Mouse (Mus musculus) embryonic facial prominence, embryonic 11.5 days (tissue): Measurements from ENCODE around the gene Lcp2. TPM values are rescaled to one million over a fixed set of nuclear protein-coding genes. Genes with fewer than 3 reads are reported as not detected.
A peak's percentile ranks its signal among the peaks of the same experiment; 100 is the strongest.

Experiments
- ATAC-seq: fragments of 200-750 bp; cut with Nextera tagmentation; replicated peaks from 2 replicates; pipeline ENCODE4 v1.8.0; 2017; ENCODE audit warnings: low read depth; ENCODE audit not compliant: insufficient number of reproducible peaks, low FRiP score, low TSS enrichment
- DNase-seq: peaks from one replicate; pipeline ENCODE4 v3.0.0-alpha.2; 2015; ENCODE audit warnings: low spot score
- H3K27ac ChIP-seq: fragments of 300-500 bp; sonication (generic); replicated peaks from 2 replicates; pipeline ENCODE4 v1.5.1; 2014; ENCODE audit warnings: mild to moderate bottlenecking, low read depth, low read length, control low read depth
- H3K27me3 ChIP-seq: fragments of 300-500 bp; sonication (generic); 2 replicates; pipeline ENCODE4 v1.6.1; 2014; ENCODE audit warnings: mild to moderate bottlenecking, low read length, moderate library complexity, mixed read lengths; ENCODE audit not compliant: control insufficient read depth, insufficient read depth
- H3K36me3 ChIP-seq: fragments of 300-500 bp; sonication (generic); replicated peaks from 2 replicates; pipeline ENCODE4 v1.6.1; 2014; ENCODE audit warnings: low read depth, mild to moderate bottlenecking, low read length, moderate library complexity, mixed read lengths; ENCODE audit not compliant: control insufficient read depth, insufficient read depth
- H3K4me1 ChIP-seq: fragments of 300-500 bp; sonication (generic); 2 replicates; pipeline ENCODE4 v1.6.1; 2014; ENCODE audit warnings: low read length, mixed read lengths; ENCODE audit not compliant: control insufficient read depth, insufficient read depth
- H3K4me2 ChIP-seq: fragments of 300-500 bp; sonication (generic); 2 replicates; pipeline ENCODE4 v1.6.1; 2014; ENCODE audit warnings: low read depth, mild to moderate bottlenecking, control low read depth, low read length, moderate library complexity
- H3K4me3 ChIP-seq: fragments of 300-500 bp; sonication (generic); 2 replicates; pipeline ENCODE4 v1.5.1; 2014; ENCODE audit warnings: low read depth, low read length, control low read depth
- H3K9ac ChIP-seq: fragments of 300-500 bp; sonication (generic); replicated peaks from 2 replicates; pipeline ENCODE4 v1.6.1; 2014; ENCODE audit warnings: mild to moderate bottlenecking, control low read depth, low read length
- H3K9me3 ChIP-seq: fragments of 300-500 bp; sonication (generic); replicated peaks from 2 replicates; pipeline ENCODE4 v1.6.1; 2016; ENCODE audit warnings: mild to moderate bottlenecking, low read length, inconsistent platforms, mixed read lengths; ENCODE audit not compliant: control insufficient read depth
- WGBS: fragments of 180-500 bp; shearing (Covaris S2); extraction: QIAGEN DNeasy Blood & Tissue Kit; methylation state at CpG from one replicate; pipeline ENCODE4 v1.1.7; 2014; 5-methylcytosine and 5-hydroxymethylcytosine counted together
- polyA plus RNA-seq: library from polyadenylated mRNA; unstranded; fragments of >200 nt; fragmentation: Nextera tagmentation; extraction: Ambion mirVana; gene quantifications from 2 replicates; pipeline ENCODE4 v1.2.1, GENCODE M21; 2014

Gene Lcp2
- polyA plus RNA-seq = 2.3 and 2.4 TPM in 2 replicates

DNA sequence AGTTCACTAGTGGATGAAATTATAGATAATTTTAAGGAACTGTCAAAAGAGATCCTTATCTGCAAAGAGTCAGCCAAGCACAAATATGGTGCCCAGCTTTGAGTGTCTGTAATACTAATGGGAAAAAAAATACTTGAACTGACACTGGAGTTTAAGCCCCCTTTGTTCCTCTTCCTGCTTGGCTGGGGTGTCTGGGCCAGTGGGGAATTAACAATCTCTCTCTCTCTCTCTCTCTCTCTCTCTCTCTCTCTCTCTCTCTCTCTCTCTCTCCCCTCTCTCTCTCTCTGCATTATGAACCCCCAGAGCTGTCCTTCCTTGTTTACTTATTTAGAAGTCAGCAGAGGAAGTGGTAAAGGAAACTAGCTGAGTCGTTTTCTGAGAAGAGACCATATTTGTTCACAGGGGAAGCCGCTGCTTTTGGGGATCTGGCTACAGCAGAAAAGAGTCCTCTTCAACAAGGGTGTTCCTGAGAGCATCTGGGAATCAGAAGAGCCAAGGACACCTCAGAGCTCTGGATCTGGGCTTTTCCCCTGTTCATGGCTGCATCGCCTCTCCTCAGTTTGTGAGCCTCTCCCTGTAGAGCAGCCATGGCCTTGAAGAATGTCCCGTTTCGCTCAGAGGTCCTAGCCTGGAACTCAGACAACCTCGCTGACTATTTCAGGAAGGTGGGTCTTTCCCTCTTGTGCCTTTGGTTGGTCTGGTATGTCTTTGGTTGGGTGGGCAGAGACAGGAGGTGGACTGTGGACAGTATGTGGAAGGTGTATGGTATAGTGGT is at the start of gene Lcp2:
Gene Lcp2, plus strand, starts transcription at position 154 of the 775 bp plus-strand sequence.
- H3K4me1 ChIP-seq = no peaks in the 10 kb centered on the region
- no peak within 1 kb of the TSS for H3K27ac ChIP-seq
- H3K9ac ChIP-seq = no peak within 1 kb of the TSS
- ATAC-seq (no peak), DNase-seq (no peak)
- H3K4me3 ChIP-seq = no peak within 1 kb of the TSS
- no peak within 1 kb of the TSS for H3K4me2 ChIP-seq
- WGBS = 79% methylated on average over 6 of the region's 6 CpGs
- no peaks in the 10 kb centered on the region for H3K9me3 ChIP-seq
- no peaks in the 10 kb centered on the region for H3K27me3 ChIP-seq
- no peaks in the 10 kb centered on the region for H3K36me3 ChIP-seq

DNA sequence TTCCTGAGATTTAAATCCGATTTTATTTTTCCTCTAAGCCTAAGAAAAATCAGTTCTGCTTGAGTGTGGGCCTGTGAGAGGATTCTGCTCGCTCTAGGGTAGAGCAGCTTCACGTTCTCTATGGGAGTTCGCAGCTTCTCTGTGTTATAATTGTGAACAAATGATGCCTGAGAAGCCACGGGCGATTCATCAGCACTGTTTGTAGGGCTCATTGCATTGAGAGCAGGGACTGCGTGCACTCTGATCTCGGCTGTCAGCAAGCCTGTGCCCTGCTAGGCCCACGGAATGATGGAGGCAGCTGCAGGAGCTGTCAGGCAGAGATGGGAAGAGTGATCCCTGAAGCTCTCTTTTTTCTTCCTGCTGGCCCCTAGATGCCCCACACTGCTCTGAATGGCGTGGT is 48.5 kb upstream of the Lcp2 start:
- Histone ChIP-seq H3K4me2 (no peak overlapping the region), H3K27me3 (no peaks in the 10 kb centered on the region), H3K4me1 (no peaks in the 10 kb centered on the region), H3K36me3 (no peaks in the 10 kb centered on the region), H3K9ac (no peak overlapping the region), H3K4me3 (no peak overlapping the region), H3K27ac (no peak overlapping the region), H3K9me3 (no peaks in the 10 kb centered on the region)
- ATAC-seq (no peak), DNase-seq (no peak)
- 56% methylated on average over 10 of the region's 10 CpGs for WGBS

DNA sequence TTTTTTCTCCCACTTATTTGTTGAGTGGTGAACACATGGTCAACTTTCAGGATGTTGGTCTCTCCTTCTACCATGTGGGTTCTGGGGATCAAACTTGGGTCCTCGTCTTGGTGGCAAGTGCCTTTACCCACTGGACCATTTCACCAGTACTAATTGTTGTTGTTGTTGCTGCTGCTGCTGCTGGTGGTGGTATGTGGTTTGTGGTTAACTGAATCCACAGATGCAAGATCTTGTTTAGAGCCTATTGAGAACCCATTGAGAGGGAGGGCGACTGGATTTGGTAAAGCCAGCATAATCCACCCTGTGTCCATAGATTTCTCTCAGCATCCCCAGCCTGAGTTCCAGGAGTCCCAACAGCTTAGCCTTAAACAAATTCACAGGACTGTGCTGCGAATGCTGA is 46.3 kb upstream of the Lcp2 start:
- Histone ChIP-seq H3K36me3 (no peaks in the 10 kb centered on the region), H3K27me3 (no peaks in the 10 kb centered on the region), H3K4me3 (no peak overlapping the region), H3K27ac (no peak overlapping the region), H3K4me1 (no peaks in the 10 kb centered on the region), H3K9ac (no peak overlapping the region), H3K4me2 (no peak overlapping the region), H3K9me3 (no peaks in the 10 kb centered on the region)
- ATAC-seq (no peak), DNase-seq (no peak)
- 80% methylated on average over 3 of the region's 3 CpGs for WGBS

DNA sequence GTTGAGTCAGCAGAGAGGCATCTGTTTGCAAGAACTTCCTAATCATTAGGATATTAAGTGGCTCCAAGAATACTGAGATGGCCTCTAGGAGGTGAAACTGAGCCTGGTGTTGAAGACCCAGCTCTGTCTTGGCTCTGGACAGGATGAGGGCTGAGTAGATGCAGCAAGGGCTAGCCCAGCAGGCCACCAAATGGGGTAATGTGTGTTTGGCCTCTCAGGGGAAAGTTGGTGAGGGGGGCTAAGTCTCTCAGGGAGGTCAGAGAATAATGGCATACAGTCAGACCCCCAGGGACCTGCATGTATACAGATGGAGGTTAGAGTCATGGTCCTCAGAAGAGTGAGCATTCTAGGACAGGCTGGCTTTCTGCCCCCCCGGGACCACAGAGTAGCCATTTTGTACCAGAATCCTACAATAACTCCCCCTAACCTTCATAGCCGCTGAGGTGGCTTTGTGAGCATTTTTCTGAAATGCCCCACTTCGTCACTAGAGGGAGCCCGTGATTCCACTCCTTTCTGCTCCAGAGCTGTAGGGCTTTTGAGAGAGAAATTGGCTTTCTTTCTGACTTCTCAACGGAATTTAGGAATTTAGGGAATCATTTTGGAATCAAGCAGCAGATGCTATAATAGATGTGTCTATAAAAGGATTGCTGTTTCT is 44.7 kb upstream of the Lcp2 start:
- no peaks in the 10 kb centered on the region for H3K4me1 ChIP-seq
- H3K4me2 ChIP-seq = no peak overlapping the region
- ATAC-seq (0 out of 2 replicates have a peak, but pooled peaks have one; percentile 29), DNase-seq (peak; percentile 74)
- H3K36me3 ChIP-seq = no peaks in the 10 kb centered on the region
- H3K27ac ChIP-seq = no peak overlapping the region
- 9% methylated on average over 5 of the region's 5 CpGs for WGBS
- no peaks in the 10 kb centered on the region for H3K9me3 ChIP-seq
- H3K27me3 ChIP-seq = no peaks in the 10 kb centered on the region
- H3K4me3 ChIP-seq = no peak overlapping the region
- no peak overlapping the region for H3K9ac ChIP-seq

DNA sequence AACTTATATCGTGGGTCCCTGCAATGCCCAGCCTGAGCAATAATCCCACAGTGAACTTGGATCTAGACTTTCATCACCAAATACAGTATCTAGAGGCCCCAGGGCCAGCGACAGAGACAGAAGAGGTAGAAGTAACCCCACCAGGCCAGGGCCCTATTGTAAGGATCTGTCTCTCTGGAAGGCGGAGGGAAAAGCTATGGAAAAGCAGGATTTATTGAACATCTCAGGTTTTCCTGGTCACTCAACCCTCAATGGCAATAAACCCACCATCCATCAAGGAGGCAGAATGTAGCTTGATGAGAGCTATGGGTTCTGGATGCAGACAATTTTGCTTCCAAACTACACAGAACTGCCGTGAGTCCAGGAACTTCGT is 44.1 kb upstream of the Lcp2 start:
- H3K4me2 ChIP-seq = no peak overlapping the region

DNA sequence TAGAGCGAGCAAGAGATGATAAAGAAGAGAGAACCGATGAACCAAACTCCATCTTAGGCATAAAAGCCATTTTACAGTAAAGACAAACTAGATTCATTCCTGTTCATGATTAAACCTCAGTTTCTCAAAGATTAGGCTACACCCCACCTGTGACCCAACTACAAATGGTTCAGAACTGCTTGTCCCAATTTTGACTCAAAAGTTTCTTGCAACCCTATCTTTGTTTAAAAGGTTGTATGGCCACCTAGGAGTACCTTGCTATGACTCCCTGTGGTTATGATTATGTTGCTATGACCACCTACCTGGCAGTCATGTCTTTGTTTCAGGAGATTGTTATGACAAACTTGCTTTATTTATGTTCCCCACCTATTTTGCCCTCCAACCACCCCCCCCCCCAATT is 39.1 kb upstream of the Lcp2 start:
- Histone ChIP-seq H3K9ac (no peak overlapping the region), H3K27me3 (no peaks in the 10 kb centered on the region), H3K4me2 (no peak overlapping the region), H3K27ac (no peak overlapping the region), H3K36me3 (no peaks in the 10 kb centered on the region), H3K4me1 (no peaks in the 10 kb centered on the region), H3K9me3 (no peaks in the 10 kb centered on the region), H3K4me3 (no peak overlapping the region)
- 89% methylated on average over 2 of the region's 2 CpGs for WGBS
- DNase-seq = no peak
- no peak for ATAC-seq

More for the DNA sequence above, 44.1 kb upstream of the Lcp2 start:
- H3K27ac ChIP-seq = no peak overlapping the region
- H3K36me3 ChIP-seq = no peaks in the 10 kb centered on the region
- DNase-seq (no peak), ATAC-seq (no peak)
- H3K4me3 ChIP-seq = no peak overlapping the region
- H3K9me3 ChIP-seq = no peaks in the 10 kb centered on the region
- no peaks in the 10 kb centered on the region for H3K27me3 ChIP-seq
- H3K9ac ChIP-seq = no peak overlapping the region
- no peaks in the 10 kb centered on the region for H3K4me1 ChIP-seq
- WGBS = 76% methylated on average over 5 of the region's 5 CpGs

DNA sequence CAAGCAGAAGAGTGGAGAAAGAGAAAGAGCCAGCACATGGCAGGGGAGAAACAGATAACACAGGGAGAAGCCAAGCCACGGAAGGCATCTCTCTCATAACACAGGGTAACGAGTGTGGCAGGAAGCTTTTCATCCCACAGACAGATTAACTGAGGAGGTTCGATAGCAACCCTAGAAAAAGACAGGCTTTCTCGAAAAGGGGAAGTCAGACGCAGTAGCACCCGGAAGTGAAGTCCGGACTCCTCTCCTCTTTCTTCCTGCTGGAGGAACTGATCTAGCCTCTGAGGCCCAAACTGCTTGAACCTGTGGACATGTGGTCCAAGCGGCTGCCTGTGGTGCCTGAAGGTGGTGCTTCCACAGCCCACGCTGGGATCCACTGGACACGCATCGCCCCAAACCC is 38.5 kb upstream of the Lcp2 start:
- 81% methylated on average over 11 of the region's 11 CpGs for WGBS
- ATAC-seq = no peak
- Histone ChIP-seq H3K4me3 (no peak overlapping the region), H3K4me1 (no peaks in the 10 kb centered on the region), H3K9me3 (no peaks in the 10 kb centered on the region), H3K9ac (no peak overlapping the region), H3K4me2 (no peak overlapping the region), H3K27me3 (no peaks in the 10 kb centered on the region), H3K27ac (no peak overlapping the region), H3K36me3 (no peaks in the 10 kb centered on the region)
- no peak for DNase-seq

DNA sequence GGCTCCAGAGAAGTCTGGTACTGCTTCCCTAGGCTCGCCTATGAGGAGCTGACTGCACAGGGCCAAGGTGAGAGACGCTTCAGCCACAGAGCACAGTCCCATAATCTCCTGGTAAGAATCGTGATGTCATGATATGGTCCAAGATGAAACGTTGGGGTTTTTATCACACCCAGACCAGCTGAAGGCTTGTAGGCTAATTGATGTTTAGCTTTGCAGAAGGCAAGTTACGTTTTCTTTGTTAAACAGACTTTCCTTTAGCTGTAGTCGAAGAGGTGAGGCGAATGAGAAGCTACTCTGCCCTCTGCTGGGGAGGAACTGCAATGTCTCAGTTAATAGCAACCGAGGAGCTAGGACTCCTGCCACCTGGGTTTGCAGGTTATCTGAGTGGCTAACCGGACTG is 38.0 kb upstream of the Lcp2 start:
- H3K27ac ChIP-seq = no peak overlapping the region
- H3K27me3 ChIP-seq = no peaks in the 10 kb centered on the region
- DNase-seq = peak; percentile 82
- H3K9ac ChIP-seq = no peak overlapping the region
- no peak for ATAC-seq
- no peaks in the 10 kb centered on the region for H3K9me3 ChIP-seq
- H3K4me1 ChIP-seq = no peaks in the 10 kb centered on the region
- no peaks in the 10 kb centered on the region for H3K36me3 ChIP-seq
- H3K4me3 ChIP-seq = no peak overlapping the region
- no peak overlapping the region for H3K4me2 ChIP-seq
- WGBS = 43% methylated on average over 9 of the region's 9 CpGs
